Mouse (Mus musculus): Measurements from ENCODE around the gene Slc2a1.

The Slc2a1 gene

GRCm38 (mm10) chr4:119098216-119099210, 10.0 kb upstream of the Slc2a1 start:
- in situ Hi-C loops (cut with MboI) = no loop called here

GRCm38 (mm10) chr4:119101392-119101791, 7.1 kb upstream of the Slc2a1 start:
- in situ Hi-C loops (cut with MboI) = no loop called here

- in situ Hi-C loops (cut with MboI) = no loop called here
Observed at GRCm38 (mm10) chr4:119102350-119103126, 6.0 kb upstream of the Slc2a1 start.

GRCm38 (mm10) chr4:119104847-119105246, 3.7 kb upstream of the Slc2a1 start:
- in situ Hi-C loops (cut with MboI) = loop anchor here (5.0 kb wide), 1 partner anchor 98 kb away; no protein-coding TSS in a partner anchor

GRCm38 (mm10) chr4:119105704-119106103, 2.8 kb upstream of the Slc2a1 start:
- in situ Hi-C loops (cut with MboI) = loop anchor here (5.0 kb wide), 1 partner anchor 98 kb away; no protein-coding TSS in a partner anchor

- in situ Hi-C loops (cut with MboI) = loop anchor here (5.0 kb wide), 1 partner anchor 101 kb away; no protein-coding TSS in a partner anchor
Observed at GRCm38 (mm10) chr4:119107867-119108266, 644 bp upstream of the Slc2a1 start.

GRCm38 (mm10) chr4:119109640-119110039, 1.1 kb downstream of the Slc2a1 start:
- in situ Hi-C loops (cut with MboI) = loop anchor here (5.0 kb wide), 1 partner anchor 102 kb away; no protein-coding TSS in a partner anchor

GRCm38 (mm10) chr4:119110512-119110911, 2.0 kb downstream of the Slc2a1 start:
- in situ Hi-C loops (cut with MboI) = no loop called here

GRCm38 (mm10) chr4:119111410-119111809, 2.9 kb downstream of the Slc2a1 start:
- in situ Hi-C loops (cut with MboI) = no loop called here

GRCm38 (mm10) chr4:119112256-119112885, 3.9 kb downstream of the Slc2a1 start:
- in situ Hi-C loops (cut with MboI) = no loop called here

GRCm38 (mm10) chr4:119115611-119116070, 7.1 kb downstream of the Slc2a1 start:
- in situ Hi-C loops (cut with MboI) = no loop called here

GRCm38 (mm10) chr4:119116336-119116735, 7.8 kb downstream of the Slc2a1 start:
- in situ Hi-C loops (cut with MboI) = no loop called here

GRCm38 (mm10) chr4:119117571-119117970, 9.1 kb downstream of the Slc2a1 start:
- in situ Hi-C loops (cut with MboI) = no loop called here

- in situ Hi-C loops (cut with MboI) = no loop called here
Observed at GRCm38 (mm10) chr4:119118659-119119077, 10.2 kb downstream of the Slc2a1 start.

- in situ Hi-C loops (cut with MboI) = no loop called here
Observed at GRCm38 (mm10) chr4:119119354-119119753, 10.8 kb downstream of the Slc2a1 start.

GRCm38 (mm10) chr4:119120095-119120494, 11.6 kb downstream of the Slc2a1 start:
- in situ Hi-C loops (cut with MboI) = no loop called here

- in situ Hi-C loops (cut with MboI) = no loop called here
Observed at GRCm38 (mm10) chr4:119121249-119121648, 12.7 kb downstream of the Slc2a1 start.

GRCm38 (mm10) chr4:119124771-119125273, 16.3 kb downstream of the Slc2a1 start:
- in situ Hi-C loops (cut with MboI) = no loop called here

- in situ Hi-C loops (cut with MboI) = no loop called here
Observed at GRCm38 (mm10) chr4:119125577-119126270, 17.2 kb downstream of the Slc2a1 start.

- in situ Hi-C loops (cut with MboI) = no loop called here
Observed at GRCm38 (mm10) chr4:119127229-119127628, 18.7 kb downstream of the Slc2a1 start.

GRCm38 (mm10) chr4:119128547-119128946, 20.0 kb downstream of the Slc2a1 start:
- in situ Hi-C loops (cut with MboI) = no loop called here
